Mouse (Mus musculus): ENCODE measurements around the gene Gss.

DNA sequence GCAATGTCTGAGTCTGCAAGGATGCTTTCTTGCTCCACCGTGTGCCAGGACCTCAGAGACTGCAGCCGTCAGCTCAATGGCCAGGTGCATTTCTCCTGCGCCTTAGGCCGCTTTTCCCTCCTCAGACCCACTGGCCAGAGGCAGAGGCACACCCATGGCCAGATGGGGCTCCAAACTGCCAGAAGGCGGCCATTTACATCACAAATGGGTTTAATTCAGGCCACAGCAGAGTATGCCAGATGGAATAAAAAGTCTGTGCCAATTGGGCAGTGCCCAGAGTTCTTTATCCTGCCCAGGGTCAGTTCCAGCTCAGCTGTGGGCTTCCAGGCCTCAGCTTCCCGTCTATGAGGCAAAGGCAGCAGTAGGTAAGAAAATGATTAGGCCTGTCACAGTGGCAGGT is 48.0 kb upstream of the Gss start:
- no peak for TF ChIP-seq CTCF (IDR thresholded peaks at IDR 0.05; ENCODE audit: low read depth)
- TF ChIP-seq EP300 (IDR thresholded peaks at IDR 0.05; ENCODE audit: low read depth) = no peak
